In the genomic region with DNA sequence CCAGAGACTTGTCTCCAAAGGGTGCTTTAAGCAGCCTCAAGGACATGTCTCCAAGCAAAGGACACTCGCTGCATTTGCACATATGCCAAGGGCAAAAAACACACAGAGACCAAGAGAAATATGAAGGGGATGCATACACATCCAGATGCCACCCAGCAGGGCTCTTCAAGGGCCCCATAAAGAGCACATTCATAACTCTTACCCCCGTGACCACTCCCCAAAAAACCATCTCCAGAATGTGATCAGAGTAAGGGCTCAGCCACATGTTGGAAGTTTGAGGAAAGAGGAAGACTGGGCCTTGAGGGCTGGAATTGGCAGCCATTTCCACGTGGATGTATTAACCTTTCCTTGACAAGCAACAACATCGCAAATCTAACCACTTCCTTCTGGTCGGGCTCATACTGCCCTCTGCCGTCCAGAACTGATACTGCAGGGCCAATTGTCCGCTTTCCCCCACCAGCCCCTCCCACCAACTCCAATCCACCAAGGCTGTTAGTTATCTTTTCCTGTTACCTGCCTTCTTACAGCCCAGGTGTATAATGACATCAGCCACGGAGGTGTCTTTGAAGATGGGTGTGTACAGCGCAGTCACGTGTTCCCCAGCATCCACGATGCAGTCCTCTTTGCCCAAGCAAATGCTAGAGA, we compare ENCODE assay signal across 8 mouse cellular contexts. TPM values are rescaled to one million over a fixed set of nuclear protein-coding genes. Genes with fewer than 3 reads are reported as not detected.
DNase-seq lines count a peak whose midpoint lies in the region; ATAC-seq and TF ChIP-seq lines count a peak whose summit lies in the region.

No protein-coding gene starts in this region.

- H3K4me1 ChIP-seq in kidney, embryonic 15.5 days: 0 out of 2 replicates have a peak, but pooled peaks cover 2% of the 10 kb centered on the region
- H3K4me1 ChIP-seq in intestine, embryonic 16.5 days (ENCODE audit: control insufficient read depth, insufficient read depth, low read length): no peaks in the 10 kb centered on the region
- H3K4me1 ChIP-seq in midbrain, embryonic 14.5 days (ENCODE audit: control insufficient read depth, insufficient read depth, low read length): no peaks in the 10 kb centered on the region

- H3K4me3 ChIP-seq in kidney, embryonic 15.5 days (replicated peaks): no peak overlapping the region
- no peak overlapping the region for H3K4me3 ChIP-seq in gastrocnemius, adult 2 months
- no peak overlapping the region for H3K4me3 ChIP-seq in intestine, embryonic 16.5 days (ENCODE audit: low read length)
- no peak overlapping the region for H3K4me3 ChIP-seq in midbrain, embryonic 14.5 days (replicated peaks; ENCODE audit: low read depth, low read length)

- peak; percentile 65 for DNase-seq in kidney, adult 11 months
- peak; percentile 81 for DNase-seq in gastrocnemius, adult 2 months
- peak; percentile 83 for DNase-seq in left cerebral cortex, postnatal 25 days (ENCODE audit: low spot score in 2 of 2)
- peak; percentile 86 for DNase-seq in midbrain, embryonic 14.5 days
- DNase-seq in spleen, adult 12 weeks (ENCODE audit: low spot score): peak; percentile 48

- H3K9me3 ChIP-seq in kidney, embryonic 15.5 days (replicated peaks): no peaks in the 10 kb centered on the region
- no peaks in the 10 kb centered on the region for H3K9me3 ChIP-seq in intestine, embryonic 16.5 days (ENCODE audit: control insufficient read depth, low read length)
- no peaks in the 10 kb centered on the region for H3K9me3 ChIP-seq in midbrain, embryonic 14.5 days (ENCODE audit: control insufficient read depth, low read length)

- no peaks in the 10 kb centered on the region for H3K36me3 ChIP-seq in kidney, embryonic 15.5 days
- H3K36me3 ChIP-seq in intestine, embryonic 16.5 days (ENCODE audit: control insufficient read depth, insufficient read depth, low read length): no peaks in the 10 kb centered on the region
- no peaks in the 10 kb centered on the region for H3K36me3 ChIP-seq in midbrain, embryonic 14.5 days (ENCODE audit: control insufficient read depth, insufficient read depth, low read length)

- no peak overlapping the region for H3K4me2 ChIP-seq in kidney, embryonic 15.5 days
- no peak overlapping the region for H3K4me2 ChIP-seq in intestine, embryonic 16.5 days (ENCODE audit: low read depth, low read length)
- no peak overlapping the region; the same call in 1 of the 2 replicates for H3K4me2 ChIP-seq in midbrain, embryonic 14.5 days (ENCODE audit: low read length)

- H3K27ac ChIP-seq in kidney, embryonic 15.5 days: no peak overlapping the region
- H3K27ac ChIP-seq in gastrocnemius, adult 2 months: no peak overlapping the region
- no peak overlapping the region for H3K27ac ChIP-seq in intestine, embryonic 16.5 days (ENCODE audit: low read length)
- H3K27ac ChIP-seq in midbrain, embryonic 14.5 days (replicated peaks; ENCODE audit: low read depth, low read length): no peak overlapping the region

- no peak overlapping the region for H3K9ac ChIP-seq in kidney, embryonic 15.5 days
- no peak overlapping the region for H3K9ac ChIP-seq in intestine, embryonic 16.5 days (ENCODE audit: low read depth, low read length)
- H3K9ac ChIP-seq in midbrain, embryonic 14.5 days (replicated peaks; ENCODE audit: low read length): no peak overlapping the region

- 12% methylated on average over 11 of the region's 11 CpGs for WGBS in kidney, embryonic 15.5 days
- WGBS in intestine, embryonic 16.5 days: 12% methylated on average over 11 of the region's 11 CpGs
- WGBS in midbrain, embryonic 14.5 days: 14% methylated on average over 11 of the region's 11 CpGs

- intact Hi-C loops in gastrocnemius, adult 2 months (cut with DNase I): loop anchor here (1.0 to 10.0 kb wide), 4 partner anchors 53 to 151 kb away; no protein-coding TSS in a partner anchor
- intact Hi-C loops in left cerebral cortex, postnatal 25 days (cut with DNase I): loop anchor here (1.0 to 10.0 kb wide), 2 partner anchors 53 to 151 kb away; no protein-coding TSS in a partner anchor

- H3K27me3 ChIP-seq in kidney, embryonic 15.5 days: 0 out of 2 replicates have a peak, but pooled peaks cover 8% of the 10 kb centered on the region
- H3K27me3 ChIP-seq in intestine, embryonic 16.5 days (replicated peaks; ENCODE audit: control insufficient read depth, insufficient read depth, low read length): 0 out of 2 replicates have a peak, but pooled peaks cover 3% of the 10 kb centered on the region
- no peaks in the 10 kb centered on the region for H3K27me3 ChIP-seq in midbrain, embryonic 14.5 days (ENCODE audit: control insufficient read depth, insufficient read depth, low read length)

- ATAC-seq in kidney, embryonic 15.5 days (replicated peaks; ENCODE audit: low FRiP score): no peak
- ATAC-seq in common myeloid progenitor, adult 5-6 weeks (replicated peaks; ENCODE audit: low read depth, poor library complexity, severe bottlenecking): peak; percentile 85
- ATAC-seq in intestine, embryonic 16.5 days: peak; percentile 67
- ATAC-seq in midbrain, embryonic 14.5 days (ENCODE audit: low FRiP score, low TSS enrichment): peak; percentile 67

- no peak; the same call in 1 of the 2 replicates for TF ChIP-seq CTCF in gastrocnemius, adult 2 months (IDR thresholded peaks at IDR 0.05)

RNA-seq across cellular contexts. Expression of gene Slc26a9, which starts 21.7 kb away (rescaled TPM):
- polyA plus RNA-seq in kidney, embryonic 15.5 days (2015; fragmentation: Nextera tagmentation; extraction: Ambion mirVana): 0.13 and 0.35 TPM in 2 replicates
- total RNA-seq in common myeloid progenitor, adult 5-6 weeks (2017): not detected in 2 replicates
- total RNA-seq in gastrocnemius, adult 2 months (2021): not detected
- polyA plus RNA-seq in intestine, embryonic 16.5 days (2015; fragmentation: Nextera tagmentation; extraction: Ambion mirVana): 2.1 and 2.8 TPM in 2 replicates
- under 1 TPM in 1 of 2 experiments, not detected in 1; 0.14 TPM for total RNA-seq in left cerebral cortex, postnatal 25 days (2021)
- 0.04 and 0.13 TPM in 2 replicates for polyA plus RNA-seq in midbrain, embryonic 14.5 days (2014; fragmentation: Nextera tagmentation; extraction: Ambion mirVana)

RNA-seq across cellular contexts. Expression of gene Pm20d1, which starts 31.7 kb away (rescaled TPM):
- 2.1 and 2.3 TPM in 2 replicates for polyA plus RNA-seq in kidney, embryonic 15.5 days (2015; fragmentation: Nextera tagmentation; extraction: Ambion mirVana)
- total RNA-seq in common myeloid progenitor, adult 5-6 weeks (2017): not detected in 2 replicates
- 1 to 10 TPM in 1 of 2 experiments, under 1 TPM in 1; 0.26 to 1.3 TPM for total RNA-seq in gastrocnemius, adult 2 months (2021)
- 8.0 and 10.2 TPM in 2 replicates for polyA plus RNA-seq in intestine, embryonic 16.5 days (2015; fragmentation: Nextera tagmentation; extraction: Ambion mirVana)
- total RNA-seq in left cerebral cortex, postnatal 25 days (2021): 1 to 10 TPM; 1.9 to 2.1 TPM
- 0.09 and 0.20 TPM in 2 replicates for polyA plus RNA-seq in midbrain, embryonic 14.5 days (2014; fragmentation: Nextera tagmentation; extraction: Ambion mirVana)
